Mouse (Mus musculus) macrophage (primary cell): ENCODE measurements around the gene Cyct. TPM values are rescaled to one million over a fixed set of nuclear protein-coding genes. Genes with fewer than 3 reads are reported as not detected.

Experiments
- H3K27ac ChIP-seq: fragments of 350-480 bp; formaldehyde crosslinking; 2 replicates; pipeline ENCODE4 v1.9.0; 2021
- H3K36me3 ChIP-seq: fragments of 350-480 bp; formaldehyde crosslinking; 2 replicates; pipeline ENCODE4 v1.9.0; 2021; ENCODE audit errors: inconsistent target
- H3K4me3 ChIP-seq: fragments of 350-480 bp; formaldehyde crosslinking; 2 replicates; pipeline ENCODE4 v1.9.0; 2021; ENCODE audit errors: inconsistent target
- H3K79me2 ChIP-seq: fragments of 350-480 bp; formaldehyde crosslinking; 2 replicates; pipeline ENCODE4 v1.9.0; 2021; ENCODE audit errors: inconsistent target
- WGBS: methylation state at CpG from one replicate; pipeline ENCODE4 v1.1.7; 2026; ENCODE audit warnings: inconsistent platforms; ENCODE audit not compliant: missing documents; 5-methylcytosine and 5-hydroxymethylcytosine counted together
- polyA plus RNA-seq: library from polyadenylated mRNA; stranded (reverse); fragments of 250-400 nt; gene quantifications from 3 replicates; pipeline ENCODE4 v1.2.4, GENCODE M21; 2018; ENCODE audit warnings: inconsistent platforms
- total RNA-seq, 78 experiments: library from RNA; depleted of rRNA; stranded (reverse); fragments of 250-400 nt; gene quantifications; 1 replicate in 9 of 78; 2 replicates in 24 of 78; 3 replicates in 43 of 78; 4 replicates in 2 of 78; pipeline ENCODE4 v1.2.4; 2018; ENCODE audit warnings: inconsistent platforms in 56 of 78

Gene Cyct
- total RNA-seq (2018; cell fraction: chromatin; rRNA removed) = not detected
- not detected for total RNA-seq (2018; cell fraction: cytosol; rRNA removed)
- total RNA-seq (2018; cell fraction: nucleus; rRNA removed) = not detected
- polyA plus RNA-seq = not detected in 3 replicates

GRCm38 (mm10) chr2:76360226-76360625 lies at the start of gene Cyct:
TSS of gene Cyct (minus strand) at chr2:76360450.
- no peaks in the 10 kb centered on the region for H3K79me2 ChIP-seq
- H3K4me3 ChIP-seq = no peak within 1 kb of the TSS
- no peak within 1 kb of the TSS for H3K27ac ChIP-seq
- H3K36me3 ChIP-seq = no peaks in the 10 kb centered on the region
- WGBS = 93% methylated on average over 11 of the region's 11 CpGs

GRCm38 (mm10) chr2:76409986-76410385 lies 49.7 kb upstream of the Cyct start:
- Histone ChIP-seq H3K27ac (no peak overlapping the region), H3K4me3 (no peak overlapping the region), H3K36me3 (no peaks in the 10 kb centered on the region), H3K79me2 (no peaks in the 10 kb centered on the region)
- WGBS = 97% methylated on average over 2 of the region's 2 CpGs

GRCm38 (mm10) chr2:76409526-76409925 lies 49.3 kb upstream of the Cyct start:
- no peak overlapping the region for H3K27ac ChIP-seq
- 100% methylated on average over 1 of the region's 1 CpGs for WGBS
- H3K36me3 ChIP-seq = no peaks in the 10 kb centered on the region
- H3K4me3 ChIP-seq = no peak overlapping the region
- no peaks in the 10 kb centered on the region for H3K79me2 ChIP-seq

GRCm38 (mm10) chr2:76406937-76407441 lies 46.7 kb upstream of the Cyct start:
- no peaks in the 10 kb centered on the region for H3K79me2 ChIP-seq
- under 1% methylated on average over 49 of the region's 49 CpGs for WGBS
- H3K4me3 ChIP-seq = no peak overlapping the region
- H3K36me3 ChIP-seq = no peaks in the 10 kb centered on the region
- no peak overlapping the region for H3K27ac ChIP-seq

- WGBS = 2% methylated on average over 85 of the region's 89 CpGs
- Histone ChIP-seq H3K79me2 (no peaks in the 10 kb centered on the region), H3K36me3 (no peaks in the 10 kb centered on the region), H3K4me3 (no peak within 1 kb of the TSS), H3K27ac (no peak within 1 kb of the TSS)
Observed at GRCm38 (mm10) chr2:76406151-76406936, 46.1 kb upstream of the Cyct start, which contains the start of gene Osbpl6. TSS of gene Osbpl6 (plus strand) at chr2:76406508.

GRCm38 (mm10) chr2:76405596-76406150 lies 45.4 kb upstream of the Cyct start:
- no peak overlapping the region for H3K27ac ChIP-seq
- H3K79me2 ChIP-seq = no peaks in the 10 kb centered on the region
- 13% methylated on average over 15 of the region's 15 CpGs for WGBS
- H3K36me3 ChIP-seq = no peaks in the 10 kb centered on the region
- no peak overlapping the region for H3K4me3 ChIP-seq

- Histone ChIP-seq H3K27ac (no peak overlapping the region), H3K79me2 (no peaks in the 10 kb centered on the region), H3K36me3 (no peaks in the 10 kb centered on the region), H3K4me3 (no peak overlapping the region)
Observed at GRCm38 (mm10) chr2:76400178-76400577, 39.9 kb upstream of the Cyct start.

GRCm38 (mm10) chr2:76386531-76386930 lies 26.3 kb upstream of the Cyct start:
- Histone ChIP-seq H3K79me2 (no peaks in the 10 kb centered on the region), H3K36me3 (peaks cover 15% of the 10 kb centered on the region; the same call in 1 of the 2 replicates), H3K4me3 (no peak overlapping the region), H3K27ac (no peak overlapping the region)

GRCm38 (mm10) chr2:76378646-76379045 lies 18.4 kb upstream of the Cyct start:
- no peak overlapping the region for H3K4me3 ChIP-seq
- no peaks in the 10 kb centered on the region for H3K79me2 ChIP-seq
- no peak overlapping the region for H3K27ac ChIP-seq
- H3K36me3 ChIP-seq = peaks cover 83% of the 10 kb centered on the region
- 94% methylated on average over 19 of the region's 19 CpGs for WGBS

GRCm38 (mm10) chr2:76374544-76375206 lies 14.4 kb upstream of the Cyct start:
- no peak overlapping the region for H3K4me3 ChIP-seq
- peaks cover 66% of the 10 kb centered on the region for H3K36me3 ChIP-seq
- 95% methylated on average over 6 of the region's 6 CpGs for WGBS
- H3K79me2 ChIP-seq = peaks cover 15% of the 10 kb centered on the region
- no peak overlapping the region for H3K27ac ChIP-seq

GRCm38 (mm10) chr2:76372244-76372643 lies 12.0 kb upstream of the Cyct start:
- Histone ChIP-seq H3K79me2 (peaks cover 15% of the 10 kb centered on the region), H3K4me3 (no peak overlapping the region), H3K27ac (no peak overlapping the region), H3K36me3 (peaks cover 42% of the 10 kb centered on the region)
- WGBS = 96% methylated on average over 4 of the region's 4 CpGs

GRCm38 (mm10) chr2:76370656-76370922 lies 10.3 kb upstream of the Cyct start:
- peak overlapping the region; percentile 15; the same call in 1 of the 2 replicates for H3K27ac ChIP-seq
- H3K4me3 ChIP-seq = peak overlapping the region; percentile 80
- peaks cover 28% of the 10 kb centered on the region for H3K36me3 ChIP-seq
- 0% methylated on average over 7 of the region's 7 CpGs for WGBS
- H3K79me2 ChIP-seq = peaks cover 15% of the 10 kb centered on the region

- WGBS = under 1% methylated on average over 61 of the region's 61 CpGs
- Histone ChIP-seq H3K27ac (peak within 1 kb of the TSS; percentile 15; the same call in 1 of the 2 replicates), H3K4me3 (peak within 1 kb of the TSS; percentile 80), H3K79me2 (peaks cover 15% of the 10 kb centered on the region), H3K36me3 (peaks cover 22% of the 10 kb centered on the region)
Observed at GRCm38 (mm10) chr2:76369821-76370655, 9.8 kb upstream of the Cyct start, which contains the start of gene Rbm45. TSS of gene Rbm45 (plus strand) at chr2:76369984.
